Mouse (Mus musculus) lung, adult 2 months (tissue): ENCODE results near the gene Mrvi1.

Experiments
- CTCF ChIP-seq: fragments of 200-500 bp; IDR thresholded peaks from 2 replicates; pipeline ENCODE4 v1.5.1; 2011; ENCODE audit warnings: mild to moderate bottlenecking, low read length, control low read depth; ENCODE audit not compliant: insufficient read depth
- POLR2A ChIP-seq: fragments of 200-500 bp; IDR thresholded peaks from 2 replicates; pipeline ENCODE4 v1.6.1; 2011; ENCODE audit warnings: low read depth, mild to moderate bottlenecking, control low read depth, low read length, borderline replicate concordance; ENCODE audit errors: extremely low read depth

DNA sequence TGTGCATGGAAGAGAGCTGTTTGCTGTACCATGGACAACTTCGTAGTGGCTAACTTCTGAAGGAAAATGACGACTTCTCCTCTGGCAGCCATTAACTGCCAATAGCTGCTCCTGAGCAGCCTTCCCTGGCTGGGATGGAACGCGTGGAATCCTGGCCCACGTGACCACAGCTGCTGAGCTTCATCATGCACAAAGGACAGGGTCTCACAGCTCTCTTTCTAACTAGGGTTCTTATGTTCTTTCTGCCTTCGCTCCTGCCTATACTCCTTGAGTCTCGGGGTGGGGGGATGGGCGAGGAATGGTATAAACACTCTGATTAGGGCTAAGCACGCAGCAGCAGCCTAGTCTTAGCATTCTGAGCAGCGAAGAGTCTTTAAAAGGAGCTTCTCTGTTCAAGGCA lies 117.2 kb downstream of the Mrvi1 start:
- TF ChIP-seq POLR2A = no peak
- no peak for TF ChIP-seq CTCF
